Mouse (Mus musculus): ENCODE measurements around the gene Gpr4. TPM values are rescaled to one million over a fixed set of nuclear protein-coding genes. Genes with fewer than 3 reads are reported as not detected.

The Gpr4 gene
- polyA plus RNA-seq, 1 experiment from 2014 or later, result 0.19 TPM

DNA sequence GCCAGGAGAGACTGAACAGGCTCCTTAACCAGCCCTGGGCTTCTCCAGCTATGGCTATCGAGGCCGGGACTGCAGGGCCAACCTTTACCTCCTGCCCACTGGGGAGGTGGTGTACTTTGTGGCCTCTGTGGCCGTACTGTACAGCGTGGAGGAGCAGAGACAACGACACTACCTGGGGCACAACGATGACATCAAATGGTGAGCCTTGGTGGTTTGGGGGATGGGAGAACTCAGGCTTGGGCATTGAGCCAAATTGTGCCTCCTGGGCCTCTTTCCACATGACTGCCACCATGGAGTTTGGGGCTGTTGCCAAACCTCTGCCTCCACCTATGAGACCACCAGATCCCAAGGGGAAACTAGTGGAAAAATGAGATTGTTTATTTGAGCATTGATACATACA, 27.6 kb upstream of the Gpr4 start:
- no peak for ATAC-seq
- ChIA-PET POLR2A (interaction anchor here (1.4 kb wide), 1 partner anchor 14 kb away, joined by 3 read pairs; no protein-coding TSS in a partner anchor), CTCF (interaction anchor here (0.9 to 2.1 kb wide), 2 partner anchors 10 to 18 kb away, joined by 3 to 6 read pairs; no protein-coding TSS in a partner anchor)
- in situ Hi-C loops (cut with MboI; ENCODE audit: low pct_unique_long_range_greater_than_20kb), result no loop called here
- peak; percentile 54 for DNase-seq (ENCODE audit: low read depth, low spot score)
- H3K27me3 ChIP-seq, result no peaks in the 10 kb centered on the region
- no peak for TF ChIP-seq CTCF (IDR thresholded peaks at IDR 0.05)

DNA sequence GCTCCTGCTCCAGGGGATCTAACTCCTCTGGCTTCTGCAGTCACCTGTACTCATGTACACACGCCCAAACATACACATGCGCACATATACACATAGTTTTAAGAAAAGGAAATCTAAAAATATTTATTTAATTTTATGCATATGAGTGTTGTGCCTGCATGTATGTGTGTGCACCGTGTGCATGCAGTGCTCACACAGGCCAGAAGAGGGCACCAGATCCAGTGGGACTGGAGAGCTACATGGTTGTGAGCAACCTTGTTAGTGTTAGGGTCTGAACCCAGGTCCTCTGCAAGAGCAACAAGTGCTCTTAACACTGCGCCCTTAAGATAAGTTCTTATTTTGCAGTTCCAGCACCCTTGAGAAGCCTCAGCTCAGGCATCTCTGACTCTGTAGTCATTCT, 17.7 kb upstream of the Gpr4 start:
- peak; percentile 52 for TF ChIP-seq CTCF (IDR thresholded peaks at IDR 0.05)
- ATAC-seq (no peak), DNase-seq (ENCODE audit: low read depth, low spot score) (no peak)
- ChIA-PET CTCF (interaction anchor here (0.9 to 1.5 kb wide), 7 partner anchors 9 to 16 kb away, joined by 3 to 6 read pairs (median 3); no protein-coding TSS in a partner anchor), POLR2A (no interaction called here)
- in situ Hi-C loops (cut with MboI; ENCODE audit: low pct_unique_long_range_greater_than_20kb), result no loop called here
- H3K27me3 ChIP-seq, result no peaks in the 10 kb centered on the region

DNA sequence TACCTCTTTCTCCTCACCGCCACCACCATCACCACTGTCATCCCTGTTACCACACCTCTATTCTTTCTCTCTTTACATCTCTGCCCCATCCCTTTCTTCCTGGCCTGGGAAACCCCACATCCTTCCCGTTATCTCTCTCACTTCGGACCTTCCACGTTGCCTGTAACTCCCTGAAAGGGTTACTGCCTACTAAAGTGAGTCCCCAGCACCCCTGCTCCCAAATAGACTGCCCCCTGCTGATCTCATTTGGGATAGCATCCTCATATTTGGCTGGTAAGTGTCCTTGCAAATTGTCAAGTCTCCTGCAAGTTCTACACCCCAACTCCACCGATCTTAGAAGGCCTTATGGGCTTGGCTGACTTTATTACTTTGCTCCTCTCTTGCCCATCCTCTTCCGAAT, 15.7 kb upstream of the Gpr4 start:
- ChIA-PET POLR2A (no interaction called here), CTCF (interaction anchor here (1.6 to 4.4 kb wide), 4 partner anchors 12 to 85 kb away, joined by 5 to 25 read pairs (median 16); no protein-coding TSS in a partner anchor)
- no peak for DNase-seq (ENCODE audit: low read depth, low spot score)
- ATAC-seq, result no peak
- in situ Hi-C loops (cut with MboI; ENCODE audit: low pct_unique_long_range_greater_than_20kb), result no loop called here
- peak; percentile 68 for TF ChIP-seq CTCF (IDR thresholded peaks at IDR 0.05)
- H3K27me3 ChIP-seq, result no peaks in the 10 kb centered on the region

DNA sequence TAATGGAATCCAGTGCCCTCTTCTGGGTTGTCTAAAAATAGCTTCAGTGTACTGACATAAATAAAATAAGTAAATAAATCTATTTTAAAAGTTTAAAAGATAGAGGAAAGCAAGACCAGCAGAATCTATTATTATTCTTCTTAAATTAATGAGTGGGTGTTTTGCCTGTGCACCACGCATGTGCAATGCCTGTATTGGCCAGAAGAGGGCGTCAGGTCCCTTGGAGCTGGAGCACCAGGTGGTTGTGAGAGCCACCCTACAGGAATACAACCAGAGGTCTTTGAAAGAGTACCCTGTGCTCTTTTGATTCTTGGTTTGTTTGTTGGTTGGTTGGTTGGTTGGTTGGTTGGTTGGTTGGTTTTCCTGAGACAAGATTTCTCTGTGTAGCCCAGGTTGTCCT, 14.4 kb upstream of the Gpr4 start:
- ChIA-PET CTCF (interaction anchor here (1.2 to 4.4 kb wide), 8 partner anchors 11 to 83 kb away, joined by 3 to 25 read pairs (median 4); no protein-coding TSS in a partner anchor), POLR2A (no interaction called here)
- no peak for DNase-seq (ENCODE audit: low read depth, low spot score)
- no peak for ATAC-seq
- H3K27me3 ChIP-seq, result no peaks in the 10 kb centered on the region
- in situ Hi-C loops (cut with MboI; ENCODE audit: low pct_unique_long_range_greater_than_20kb), result no loop called here
- TF ChIP-seq CTCF (IDR thresholded peaks at IDR 0.05), result peak; percentile 67

DNA sequence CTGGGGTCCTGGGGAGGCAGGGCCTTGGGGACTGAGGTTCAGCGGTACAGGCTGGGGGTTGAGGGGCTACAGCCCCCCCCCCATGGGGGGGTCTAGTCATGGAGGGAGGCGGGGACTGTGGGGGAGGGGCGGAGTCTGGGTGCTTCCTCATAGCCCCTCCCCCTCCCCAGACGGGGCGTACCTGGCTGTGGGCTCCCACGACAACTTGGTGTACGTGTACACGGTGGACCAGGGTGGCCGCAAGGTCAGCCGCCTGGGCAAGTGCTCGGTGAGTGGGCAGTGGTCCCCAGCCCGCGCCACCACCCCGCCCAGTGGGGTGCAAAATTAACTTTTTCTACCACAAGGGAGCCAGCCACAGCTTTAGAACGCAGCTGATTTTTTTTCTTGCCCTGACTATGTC, 10.7 kb upstream of the Gpr4 start:
- DNase-seq (ENCODE audit: low read depth, low spot score), result no peak
- ATAC-seq, result no peak
- no peaks in the 10 kb centered on the region for H3K27me3 ChIP-seq
- in situ Hi-C loops (cut with MboI; ENCODE audit: low pct_unique_long_range_greater_than_20kb), result no loop called here
- no peak for TF ChIP-seq CTCF (IDR thresholded peaks at IDR 0.05)
- CTCF ChIA-PET, result no interaction called here
- POLR2A ChIA-PET, result interaction anchor here (0.7 kb wide), 1 partner anchor 46 kb away, joined by 4 read pairs; no protein-coding TSS in a partner anchor

DNA sequence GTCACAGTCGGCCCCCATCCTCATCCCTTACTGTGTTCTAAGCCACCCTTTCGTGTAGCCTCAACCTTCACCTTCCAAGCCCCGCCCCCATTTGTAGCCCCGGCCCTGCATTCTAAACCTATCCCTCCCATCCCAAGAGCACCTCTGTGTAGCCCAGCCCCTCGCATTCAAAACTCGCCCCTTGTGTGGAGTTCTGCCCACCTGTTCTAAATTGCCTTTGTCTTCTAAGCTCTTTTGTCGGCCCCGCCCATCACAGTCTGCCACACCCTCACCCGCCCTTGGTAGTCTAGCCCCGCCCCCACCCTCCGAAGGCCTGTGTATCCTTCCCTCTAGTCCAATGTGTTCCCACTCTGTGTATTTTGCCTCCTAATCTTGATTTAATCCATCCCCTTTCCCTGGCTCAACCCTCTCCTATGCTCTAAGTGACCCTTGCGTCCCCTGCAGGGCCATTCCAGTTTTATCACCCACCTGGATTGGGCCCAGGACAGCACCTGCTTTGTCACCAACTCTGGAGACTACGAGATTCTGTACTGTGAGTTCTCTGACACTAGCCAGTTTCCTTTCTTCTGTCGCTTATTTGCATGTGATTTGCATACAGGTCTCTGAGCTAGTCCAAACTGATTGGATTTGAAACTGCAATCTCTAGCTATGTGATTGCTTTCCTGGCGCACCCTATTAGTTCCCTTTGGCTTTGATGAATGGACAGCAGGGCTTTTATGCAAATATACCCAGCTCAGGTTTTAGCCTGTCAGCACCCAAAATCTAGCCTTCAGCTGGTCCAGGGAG, 10.1 kb upstream of the Gpr4 start:
- TF ChIP-seq CTCF (IDR thresholded peaks at IDR 0.05), result no peak
- CTCF ChIA-PET, result interaction anchor here (0.9 to 2.0 kb wide), 4 partner anchors 18 to 37 kb away, joined by 3 to 10 read pairs (median 4); no protein-coding TSS in a partner anchor
- no peaks in the 10 kb centered on the region for H3K27me3 ChIP-seq
- POLR2A ChIA-PET, result no interaction called here
- in situ Hi-C loops (cut with MboI; ENCODE audit: low pct_unique_long_range_greater_than_20kb), result no loop called here
- no peak for ATAC-seq
- DNase-seq (ENCODE audit: low read depth, low spot score), result no peak

DNA sequence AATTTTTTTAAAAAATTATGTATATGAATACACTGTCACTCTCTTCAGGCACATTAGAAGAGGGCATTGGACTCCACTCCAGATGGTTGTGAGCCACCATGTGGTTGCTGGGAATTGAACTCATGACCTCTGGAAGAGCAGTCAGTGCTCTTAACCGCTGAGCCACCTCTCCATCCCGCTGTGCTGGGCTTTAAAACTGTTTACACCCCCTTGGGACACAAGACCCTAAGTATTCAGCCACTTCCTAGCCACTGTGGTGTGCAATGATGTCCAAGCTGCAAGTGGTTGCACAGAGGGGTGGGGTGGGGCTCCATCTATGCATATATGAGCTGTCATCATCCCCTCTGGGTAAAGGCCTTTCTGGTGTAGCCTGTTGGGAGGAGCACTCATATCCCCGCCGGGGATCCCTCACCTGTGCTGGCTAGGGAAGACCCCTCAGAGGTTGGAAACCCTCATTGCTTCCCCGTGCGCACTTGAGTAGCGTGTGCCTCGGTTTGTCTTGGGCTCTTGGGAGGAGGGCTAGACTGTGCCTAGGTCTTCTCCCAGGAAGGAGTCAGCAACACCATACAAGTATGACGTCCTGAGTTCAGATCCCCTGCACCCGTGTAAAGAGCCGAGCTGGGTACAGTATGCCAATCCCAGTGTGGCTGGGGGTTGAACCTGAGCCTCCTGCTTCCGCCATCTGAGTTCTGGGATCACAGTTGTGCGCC, 4.0 kb upstream of the Gpr4 start:
- in situ Hi-C loops (cut with MboI; ENCODE audit: low pct_unique_long_range_greater_than_20kb), result loop anchor here (5.0 kb wide), 1 partner anchor 41 kb away; the partner anchor contains the start of gene Gipr
- no peak for TF ChIP-seq CTCF (IDR thresholded peaks at IDR 0.05)
- no peaks in the 10 kb centered on the region for H3K27me3 ChIP-seq
- CTCF ChIA-PET, result interaction anchor here (1.2 to 3.4 kb wide), 8 partner anchors 9 to 53 kb away, joined by 3 to 30 read pairs (median 7); no protein-coding TSS in a partner anchor
- POLR2A ChIA-PET, result no interaction called here
- no peak for ATAC-seq
- DNase-seq (ENCODE audit: low read depth, low spot score), result no peak

DNA sequence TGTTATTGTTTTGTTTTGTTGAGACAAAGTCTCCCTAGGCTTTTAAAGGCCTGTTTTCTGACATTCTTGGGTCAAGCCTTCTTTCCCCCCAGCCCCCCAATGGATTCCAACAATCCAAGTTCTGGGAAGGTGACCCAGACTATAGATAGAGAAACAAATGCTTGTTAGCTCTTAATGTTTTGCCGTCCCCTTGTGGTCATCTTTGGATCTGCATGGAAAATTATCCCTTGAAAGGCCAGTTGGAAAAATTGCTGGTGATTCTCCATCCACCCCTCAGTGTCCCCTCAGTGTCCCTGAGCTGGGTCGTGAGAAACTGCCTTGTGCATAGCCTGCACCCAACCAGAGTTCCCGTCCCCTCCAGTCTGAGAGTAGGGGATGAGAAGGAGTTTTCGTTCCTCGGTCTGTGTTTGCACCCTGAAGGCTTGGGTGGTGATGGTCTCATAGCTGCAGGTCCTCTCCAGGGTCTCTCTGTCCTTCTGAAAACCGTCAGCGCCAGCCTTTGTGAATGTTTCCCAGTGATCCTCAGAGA, 3.3 kb upstream of the Gpr4 start:
- CTCF ChIA-PET, result interaction anchor here (0.7 to 3.4 kb wide), 11 partner anchors 10 to 135 kb away, joined by 3 to 30 read pairs (median 5); partner anchors contain the start of gene Ercc1
- in situ Hi-C loops (cut with MboI; ENCODE audit: low pct_unique_long_range_greater_than_20kb), result loop anchor here (5.0 kb wide), 1 partner anchor 42 kb away; the partner anchor contains the start of gene Gipr
- H3K27me3 ChIP-seq, result no peaks in the 10 kb centered on the region
- peak; percentile 74 for TF ChIP-seq CTCF (IDR thresholded peaks at IDR 0.05)
- POLR2A ChIA-PET, result interaction anchor here (0.7 kb wide), 1 partner anchor 31 kb away, joined by 6 read pairs; no protein-coding TSS in a partner anchor
- no peak for ATAC-seq
- DNase-seq (ENCODE audit: low read depth, low spot score), result no peak

DNA sequence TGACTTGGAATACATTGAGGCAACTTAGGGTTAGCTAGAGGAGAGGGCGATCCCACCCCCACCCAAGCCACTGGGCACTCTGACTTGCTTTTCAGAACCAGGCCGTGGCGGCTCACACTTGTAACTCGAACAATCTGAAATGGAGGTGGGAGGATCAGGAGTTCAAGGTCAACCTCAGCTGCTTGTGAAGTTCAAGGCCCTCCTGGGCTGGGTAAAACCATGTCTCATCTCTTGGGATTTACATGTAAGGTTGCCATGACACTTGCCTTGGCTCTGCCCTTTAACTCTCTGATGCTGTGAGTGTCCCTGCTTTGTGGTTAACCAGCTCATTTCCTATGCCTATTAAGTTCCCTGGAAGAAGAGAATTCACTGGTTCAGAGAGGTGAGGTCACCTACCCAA, 2.8 kb upstream of the Gpr4 start:
- CTCF ChIA-PET, result interaction anchor here (0.7 to 3.4 kb wide), 11 partner anchors 10 to 135 kb away, joined by 3 to 30 read pairs (median 5); partner anchors contain the start of gene Ercc1
- ATAC-seq (no peak), DNase-seq (ENCODE audit: low read depth, low spot score) (no peak)
- no peak for TF ChIP-seq CTCF (IDR thresholded peaks at IDR 0.05)
- in situ Hi-C loops (cut with MboI; ENCODE audit: low pct_unique_long_range_greater_than_20kb), result loop anchor here (5.0 kb wide), 1 partner anchor 42 kb away; the partner anchor contains the start of gene Gipr
- POLR2A ChIA-PET, result interaction anchor here (0.7 kb wide), 1 partner anchor 31 kb away, joined by 6 read pairs; no protein-coding TSS in a partner anchor
- no peaks in the 10 kb centered on the region for H3K27me3 ChIP-seq

DNA sequence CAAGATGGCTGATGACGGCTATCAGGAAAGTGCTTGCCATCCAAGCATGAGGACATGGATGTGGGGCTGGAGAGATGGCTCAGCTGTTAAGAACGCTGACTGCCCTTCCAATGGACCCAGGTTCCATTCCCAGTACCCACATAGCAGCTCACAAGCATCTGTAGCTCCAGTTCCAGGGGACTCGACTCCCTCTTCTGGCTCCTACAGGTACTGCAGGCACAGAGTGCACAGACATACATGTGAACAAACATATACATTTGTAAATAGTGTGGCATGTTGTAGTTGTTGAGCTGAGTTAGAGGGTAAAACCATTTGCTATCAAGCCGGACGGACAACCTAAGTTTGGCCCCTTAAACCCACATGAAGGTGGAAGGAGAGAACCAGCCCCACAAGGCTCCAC, 2.3 kb upstream of the Gpr4 start:
- peak; percentile 49 for TF ChIP-seq CTCF (IDR thresholded peaks at IDR 0.05)
- no peak for DNase-seq (ENCODE audit: low read depth, low spot score)
- H3K27me3 ChIP-seq, result no peaks in the 10 kb centered on the region
- in situ Hi-C loops (cut with MboI; ENCODE audit: low pct_unique_long_range_greater_than_20kb), result no loop called here
- ChIA-PET CTCF (interaction anchor here (1.0 to 3.4 kb wide), 10 partner anchors 10 to 134 kb away, joined by 3 to 30 read pairs (median 6); partner anchors contain the start of gene Ercc1), POLR2A (no interaction called here)
- no peak for ATAC-seq
